Mouse (Mus musculus) megakaryocyte, embryonic 14.5 days (primary cell): ENCODE measurements around the gene Man1b1.

ENCODE experiments used
- FLI1 ChIP-seq: IDR thresholded peaks from 2 replicates; pipeline ENCODE4 v1.6.1; 2012; ENCODE audit warnings: low read length, inconsistent platforms, mixed read lengths
- GATA1 ChIP-seq: IDR thresholded peaks from 3 replicates; pipeline ENCODE4 v1.6.1; 2012; ENCODE audit warnings: mixed read lengths, low read length, inconsistent platforms, borderline replicate concordance

GRCm38 (mm10) chr2:25395721-25396596 lies 63.8 kb downstream of the Man1b1 start, which contains the start of gene Entpd2:
- no peak for TF ChIP-seq GATA1
- TF ChIP-seq FLI1 = no peak
